Mouse (Mus musculus) spleen, adult 2 months (tissue): Measurements from ENCODE around the gene Golga2.

Source experiments
- CTCF ChIP-seq: fragments of 200-500 bp; IDR thresholded peaks from 2 replicates; pipeline ENCODE4 v1.5.1; 2011; ENCODE audit warnings: mild to moderate bottlenecking, inconsistent platforms; ENCODE audit not compliant: insufficient read depth, insufficient read length, insufficient replicate concordance; ENCODE audit errors: extremely low read depth
- POLR2A ChIP-seq: fragments of 200-500 bp; IDR thresholded peaks from 2 replicates; pipeline ENCODE4 v1.6.1; 2011; ENCODE audit warnings: low read depth, low read length, inconsistent platforms

- TF ChIP-seq POLR2A (no peak), CTCF (no peak)
These were observed 37.1 kb downstream of the Golga2 start for GRCm38 (mm10) chr2:32324322-32324721.
